Mouse (Mus musculus): ENCODE measurements at regions not wholly inside any gene's neighbourhood (a gene's known extent, or its start where the extent isn't known, plus 50 kb on each side); places are given as distances from the start of the nearest gene placed in this dataset.

- TF ChIP-seq CTCF (IDR thresholded peaks at IDR 0.05; ENCODE audit: control insufficient read depth, insufficient read depth, low read length): no peak
- TF ChIP-seq POLR2A (IDR thresholded peaks at IDR 0.05; ENCODE audit: borderline replicate concordance, control insufficient read depth, low read depth, low read length): no peak
Observed at GRCm38 (mm10) chr4:12418086-12418485, 246.3 kb upstream of the Fam92a start.

Data from bone marrow, adult 2 months (tissue).